In the genomic region with DNA sequence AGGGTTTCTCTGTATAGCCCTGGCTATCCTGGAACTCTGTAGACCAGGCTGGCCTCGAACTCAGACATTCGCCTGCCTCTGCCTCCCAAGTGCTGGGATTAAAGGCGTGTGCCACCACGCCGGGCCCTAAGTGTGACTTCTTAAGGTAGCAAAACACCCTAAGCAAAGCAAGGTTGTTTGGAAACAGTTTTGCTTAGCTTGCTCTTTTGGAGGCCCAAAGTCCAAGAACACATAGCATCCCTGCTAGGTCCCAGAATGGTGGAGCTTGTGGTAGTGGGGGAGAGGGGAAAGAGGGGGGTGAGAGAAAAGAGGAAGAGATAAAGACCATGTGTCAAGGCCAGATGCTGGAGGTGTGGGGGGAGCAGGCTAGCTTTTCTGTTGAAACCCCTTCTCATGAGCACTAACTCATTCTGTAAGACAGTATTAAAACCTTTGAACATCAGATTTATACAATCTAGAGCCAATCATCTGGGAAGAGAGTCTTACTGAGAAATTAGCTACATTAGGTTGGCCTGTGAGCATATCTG, we compare ENCODE assay signal across 21 mouse cellular contexts. TPM values are rescaled to one million over a fixed set of nuclear protein-coding genes. Genes with fewer than 3 reads are reported as not detected.
A peak's percentile ranks its signal among the peaks of the same experiment; 100 is the strongest.
DNase-seq lines count a peak whose midpoint lies in the region; ATAC-seq lines count a peak whose summit lies in the region.
"Had no signal": no experiment of that assay in that cellular context is flagged by ENCODE, and none has a peak within 500 bp of the region (broad histone marks: within the 10 kb centered on the region; RNA-seq: fewer than 3 reads in every experiment).

No protein-coding gene starts in this region.

- DNase-seq in kidney, adult 9 months, result peak; percentile 62
- DNase-seq in kidney, postnatal 14 days, result no peak
- peak; percentile 26 for DNase-seq in MEL-GATA-1-ER (ENCODE audit: extremely low read depth, low read depth)
- DNase-seq in retina, postnatal 1 day, result no peak
- DNase-seq: adrenal gland, adult 8-10 months; adrenal gland, postnatal 25 days; B cell, adult 2 months; cerebellum, adult 11-12 months; cerebellum, adult 8-10 months; cerebellum, postnatal 36 days; forebrain, postnatal 0 days; gastrocnemius, postnatal 10 days; gastrocnemius, postnatal 36 days; heart, adult 18-20 months; heart, postnatal 10 days; heart, postnatal 36 days had no signal

- ATAC-seq in megakaryocyte progenitor cell, adult 5-6 weeks (replicated peaks; ENCODE audit: poor library complexity), result peak; percentile 46; the same call in 1 of the 2 replicates
- ATAC-seq in frontal cortex, adult (ENCODE audit: low TSS enrichment), result no peak
- ATAC-seq in megakaryocyte-erythroid progenitor cell, adult 5-6 weeks (replicated peaks; ENCODE audit: low FRiP score, low TSS enrichment, poor library complexity, severe bottlenecking), result no peak; the same call in 1 of the 2 replicates
- ATAC-seq: activated CD4-positive, CD25-positive, alpha-beta regulatory T cell, adult 4 months; forebrain, embryonic 14.5 days had no signal

RNA-seq across cellular contexts. Expression of gene Kcnk5, which starts 21.1 kb away (rescaled TPM):
- total RNA-seq in megakaryocyte progenitor cell, adult 5-6 weeks (2015), result 0.37 and 1.7 TPM in 2 replicates
- 1.2 and 7.0 TPM in 2 replicates for total RNA-seq in megakaryocyte progenitor cell, adult 5-6 weeks (2017)
- 7.4 and 7.7 TPM in 2 replicates for total RNA-seq in megakaryocyte-erythroid progenitor cell, adult 5-6 weeks (2014; fragmentation: Nextera tagmentation)
- 5.4 and 9.4 TPM in 2 replicates for total RNA-seq in megakaryocyte-erythroid progenitor cell, adult 5-6 weeks (2017)

Comparison
In these comparisons a context has a peak if more than half of its experiments do, and no peak if none do; other contexts are left out.
1. DNase-seq: peak in kidney, adult 9 months (single experiment) and MEL-GATA-1-ER (single experiment); none in kidney, postnatal 14 days (single experiment) and retina, postnatal 1 day (single experiment).